Mouse (Mus musculus): ENCODE results near the gene D10Wsu102e. TPM values are rescaled to one million over a fixed set of nuclear protein-coding genes. Genes with fewer than 3 reads are reported as not detected.
"Not testable (repeated sequence)": the region's sequence is repeated elsewhere in the genome, so short reads cannot be mapped to it uniquely, and the experiment has no call there.

Gene D10Wsu102e
- total RNA-seq, 1 experiment from 2014 or later: 1.9 TPM

GRCm38 (mm10) chr10:83343828-83344685 lies 16.0 kb upstream of the D10Wsu102e start:
- no peak for ATAC-seq (ENCODE audit: extremely low read depth, insufficient number of reproducible peaks, low FRiP score, poor library complexity, severe bottlenecking)

GRCm38 (mm10) chr10:83345693-83346358 lies 14.2 kb upstream of the D10Wsu102e start:
- no peak for ATAC-seq (ENCODE audit: extremely low read depth, insufficient number of reproducible peaks, low FRiP score, poor library complexity, severe bottlenecking)

- no peak for ATAC-seq (ENCODE audit: extremely low read depth, insufficient number of reproducible peaks, low FRiP score, poor library complexity, severe bottlenecking)
Observed at GRCm38 (mm10) chr10:83346359-83346736, 13.7 kb upstream of the D10Wsu102e start.

- no peak for ATAC-seq (ENCODE audit: extremely low read depth, insufficient number of reproducible peaks, low FRiP score, poor library complexity, severe bottlenecking)
Observed at GRCm38 (mm10) chr10:83347494-83347893, 12.5 kb upstream of the D10Wsu102e start.

GRCm38 (mm10) chr10:83350689-83351088 lies 9.3 kb upstream of the D10Wsu102e start:
- no peak for ATAC-seq (ENCODE audit: extremely low read depth, insufficient number of reproducible peaks, low FRiP score, poor library complexity, severe bottlenecking)

GRCm38 (mm10) chr10:83351779-83352178 lies 8.2 kb upstream of the D10Wsu102e start:
- ATAC-seq (ENCODE audit: extremely low read depth, insufficient number of reproducible peaks, low FRiP score, poor library complexity, severe bottlenecking): not testable (repeated sequence)

GRCm38 (mm10) chr10:83353680-83354332 lies 6.2 kb upstream of the D10Wsu102e start:
- no peak for ATAC-seq (ENCODE audit: extremely low read depth, insufficient number of reproducible peaks, low FRiP score, poor library complexity, severe bottlenecking)

GRCm38 (mm10) chr10:83354333-83354719 lies 5.7 kb upstream of the D10Wsu102e start:
- 0 out of 2 replicates have a peak, but pooled peaks have one; percentile 23 for ATAC-seq (ENCODE audit: extremely low read depth, insufficient number of reproducible peaks, low FRiP score, poor library complexity, severe bottlenecking)

GRCm38 (mm10) chr10:83356416-83356815 lies 3.6 kb upstream of the D10Wsu102e start:
- ATAC-seq (ENCODE audit: extremely low read depth, insufficient number of reproducible peaks, low FRiP score, poor library complexity, severe bottlenecking): no peak

GRCm38 (mm10) chr10:83359451-83359850 lies 570 bp upstream of the D10Wsu102e start:
- no peak for ATAC-seq (ENCODE audit: extremely low read depth, insufficient number of reproducible peaks, low FRiP score, poor library complexity, severe bottlenecking)

GRCm38 (mm10) chr10:83360356-83360755 lies 335 bp downstream of the D10Wsu102e start:
- ATAC-seq (ENCODE audit: extremely low read depth, insufficient number of reproducible peaks, low FRiP score, poor library complexity, severe bottlenecking): no peak

GRCm38 (mm10) chr10:83361643-83362382 lies 1.8 kb downstream of the D10Wsu102e start:
- no peak for ATAC-seq (ENCODE audit: extremely low read depth, insufficient number of reproducible peaks, low FRiP score, poor library complexity, severe bottlenecking)

- no peak for ATAC-seq (ENCODE audit: extremely low read depth, insufficient number of reproducible peaks, low FRiP score, poor library complexity, severe bottlenecking)
Observed at GRCm38 (mm10) chr10:83363451-83363850, 3.4 kb downstream of the D10Wsu102e start.

- ATAC-seq (ENCODE audit: extremely low read depth, insufficient number of reproducible peaks, low FRiP score, poor library complexity, severe bottlenecking): no peak
Observed at GRCm38 (mm10) chr10:83368918-83369317, 8.9 kb downstream of the D10Wsu102e start.

- no peak for ATAC-seq (ENCODE audit: extremely low read depth, insufficient number of reproducible peaks, low FRiP score, poor library complexity, severe bottlenecking)
Observed at GRCm38 (mm10) chr10:83374045-83374656, 14.1 kb downstream of the D10Wsu102e start.

- not testable (repeated sequence) for ATAC-seq (ENCODE audit: extremely low read depth, insufficient number of reproducible peaks, low FRiP score, poor library complexity, severe bottlenecking)
Observed at GRCm38 (mm10) chr10:83375458-83375857, 15.4 kb downstream of the D10Wsu102e start.

GRCm38 (mm10) chr10:83376911-83377682 lies 17.1 kb downstream of the D10Wsu102e start:
- ATAC-seq (ENCODE audit: extremely low read depth, insufficient number of reproducible peaks, low FRiP score, poor library complexity, severe bottlenecking): no peak

Data from neutrophil, adult 5-6 weeks (primary cell).